Mouse (Mus musculus): ENCODE results near the gene Sap30bp. TPM values are rescaled to one million over a fixed set of nuclear protein-coding genes. Genes with fewer than 3 reads are reported as not detected.

The Sap30bp gene
- polyA plus RNA-seq, 1 experiment, result 24.5 TPM

- Histone ChIP-seq H3K4me3 (ENCODE audit: insufficient read depth, low read length) (no peak overlapping the region), H3K4me1 (ENCODE audit: control insufficient read depth, insufficient read depth, low read length) (peaks cover 33% of the 10 kb centered on the region), H3K27ac (ENCODE audit: insufficient read depth, low read depth, low read length) (no peak overlapping the region)
- TF ChIP-seq CTCF (IDR thresholded peaks at IDR 0.05; ENCODE audit: low read depth, low read length), result no peak
Measured at GRCm38 (mm10) chr11:115904956-115905790, 27.9 kb upstream of the Sap30bp start.

DNA sequence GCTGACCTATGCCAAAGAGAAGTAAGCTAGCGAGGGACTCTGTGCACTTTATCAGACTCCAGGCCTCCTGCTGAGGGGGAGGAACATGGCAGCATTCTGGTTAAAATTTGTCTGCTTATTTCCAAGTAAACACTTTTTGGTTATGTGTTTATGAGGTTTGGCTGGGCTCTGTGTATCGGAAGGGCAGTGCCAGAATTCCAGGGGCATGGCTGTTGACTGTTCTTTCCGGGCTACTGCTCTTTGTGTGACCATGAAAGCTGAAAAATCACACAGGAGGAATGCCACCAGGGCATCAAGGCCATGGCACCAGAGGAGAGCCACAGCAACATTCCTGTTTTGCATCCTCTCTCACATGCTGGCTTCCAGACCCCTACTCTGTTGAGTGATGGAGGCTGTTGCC lies 27.0 kb upstream of the Sap30bp start:
- TF ChIP-seq CTCF (IDR thresholded peaks at IDR 0.05; ENCODE audit: low read depth, low read length) (no peak), POLR2A (IDR thresholded peaks at IDR 0.05; ENCODE audit: borderline replicate concordance, low read depth, low read length) (no peak)
- H3K27ac ChIP-seq (ENCODE audit: insufficient read depth, low read depth, low read length), result no peak overlapping the region
- H3K4me1 ChIP-seq (ENCODE audit: control insufficient read depth, insufficient read depth, low read length), result peaks cover 33% of the 10 kb centered on the region
- H3K4me3 ChIP-seq (ENCODE audit: insufficient read depth, low read length), result no peak overlapping the region

- H3K4me3 ChIP-seq (ENCODE audit: insufficient read depth, low read length), result no peak overlapping the region
- H3K27ac ChIP-seq (ENCODE audit: insufficient read depth, low read depth, low read length), result no peak overlapping the region
- H3K4me1 ChIP-seq (ENCODE audit: control insufficient read depth, insufficient read depth, low read length), result peaks cover 31% of the 10 kb centered on the region
- TF ChIP-seq CTCF (IDR thresholded peaks at IDR 0.05; ENCODE audit: low read depth, low read length), result no peak
- TF ChIP-seq POLR2A (IDR thresholded peaks at IDR 0.05; ENCODE audit: borderline replicate concordance, low read depth, low read length), result no peak
Measured at GRCm38 (mm10) chr11:115906521-115906920, 26.6 kb upstream of the Sap30bp start.

DNA sequence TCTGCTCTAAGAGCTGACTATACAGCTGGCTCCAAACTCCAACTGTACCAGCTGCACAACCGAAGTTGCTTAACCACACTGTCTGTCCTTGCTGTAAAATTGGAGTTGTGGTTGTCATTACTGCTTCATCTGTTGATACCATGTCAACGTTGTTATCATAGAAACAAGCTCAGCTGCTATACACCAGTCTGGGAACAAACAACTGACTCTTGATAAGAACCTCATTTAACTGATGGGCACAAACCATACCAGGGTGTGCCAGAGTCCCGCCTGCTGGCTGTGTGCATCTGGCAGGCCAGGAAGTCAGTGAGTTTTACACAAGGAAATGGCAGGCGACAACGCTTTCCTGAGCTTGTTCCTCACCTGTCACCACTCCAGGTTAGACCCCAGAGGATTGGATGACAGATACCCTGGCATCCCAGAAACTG lies 21.9 kb upstream of the Sap30bp start:
- H3K27ac ChIP-seq (ENCODE audit: insufficient read depth, low read depth, low read length), result no peak overlapping the region
- H3K4me1 ChIP-seq (ENCODE audit: control insufficient read depth, insufficient read depth, low read length), result no peaks in the 10 kb centered on the region
- H3K4me3 ChIP-seq (ENCODE audit: insufficient read depth, low read length), result no peak overlapping the region
- TF ChIP-seq CTCF (IDR thresholded peaks at IDR 0.05; ENCODE audit: low read depth, low read length) (no peak), POLR2A (IDR thresholded peaks at IDR 0.05; ENCODE audit: borderline replicate concordance, low read depth, low read length) (no peak)

DNA sequence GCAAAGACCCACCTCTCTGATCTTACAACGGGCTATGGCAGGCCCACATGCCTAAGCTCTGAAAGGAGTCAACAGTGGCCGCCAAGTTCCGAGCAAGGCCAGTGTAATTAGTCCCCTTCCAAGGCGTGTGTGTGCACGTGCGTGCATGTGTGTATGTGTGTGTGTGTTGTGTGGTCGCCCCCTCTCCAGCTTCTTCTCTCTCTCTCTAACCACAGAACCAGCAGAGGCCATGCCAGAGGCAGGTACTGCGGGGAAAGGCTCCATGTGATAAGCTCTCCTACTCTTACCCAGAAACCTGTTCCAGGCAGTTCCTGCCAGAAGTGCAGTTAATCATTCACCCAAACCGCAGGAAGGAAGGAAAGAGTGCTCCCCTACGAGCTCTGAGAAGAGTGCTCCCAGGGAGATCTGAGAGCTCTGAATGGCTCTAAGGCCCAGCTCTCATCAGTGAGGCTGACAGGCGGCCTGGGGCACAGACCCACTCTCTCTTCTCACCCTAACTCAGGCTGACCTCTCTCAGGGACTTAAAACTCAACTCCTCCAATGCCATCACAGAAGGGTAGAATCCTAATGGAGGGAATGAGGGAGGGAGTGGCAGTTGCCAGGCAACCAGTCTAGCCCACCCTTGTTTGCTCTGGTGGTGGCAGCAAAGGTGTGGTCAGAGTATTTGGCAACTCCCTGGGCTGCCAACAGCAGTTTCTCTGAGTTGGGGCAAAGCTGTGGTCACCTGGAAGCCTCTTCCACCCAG lies 21.3 kb upstream of the Sap30bp start, which contains the start of gene Smim6:
Smim6 (plus strand) TSS at position 386 of the 745 bp plus-strand sequence.
- Histone ChIP-seq H3K4me1 (ENCODE audit: control insufficient read depth, insufficient read depth, low read length) (no peaks in the 10 kb centered on the region), H3K27ac (ENCODE audit: insufficient read depth, low read depth, low read length) (no peak within 1 kb of the TSS), H3K4me3 (ENCODE audit: insufficient read depth, low read length) (no peak within 1 kb of the TSS)
- TF ChIP-seq POLR2A (IDR thresholded peaks at IDR 0.05; ENCODE audit: borderline replicate concordance, low read depth, low read length) (no peak), CTCF (IDR thresholded peaks at IDR 0.05; ENCODE audit: low read depth, low read length) (no peak)

DNA sequence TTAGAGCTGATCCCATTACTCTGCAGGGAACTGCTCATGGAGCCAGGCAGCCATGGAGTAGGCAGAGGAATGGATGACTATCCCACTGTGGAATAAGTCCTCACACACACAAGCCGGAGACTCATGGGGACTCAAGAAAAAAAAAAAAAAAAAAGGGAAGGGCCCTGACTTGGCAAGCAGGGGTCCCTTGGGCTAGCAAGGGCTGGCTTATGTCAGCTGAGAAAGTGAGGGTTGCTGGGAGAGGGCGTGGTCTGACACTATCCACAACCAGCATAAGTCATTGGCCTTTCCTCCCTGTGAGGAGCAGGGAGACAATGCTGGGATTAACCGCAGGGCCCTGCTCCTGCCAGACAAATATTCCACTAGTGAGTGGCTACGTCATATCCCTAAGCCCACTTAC lies 16.5 kb upstream of the Sap30bp start:
- no peak overlapping the region for H3K27ac ChIP-seq (ENCODE audit: insufficient read depth, low read depth, low read length)
- H3K4me3 ChIP-seq (ENCODE audit: insufficient read depth, low read length), result no peak overlapping the region
- no peaks in the 10 kb centered on the region for H3K4me1 ChIP-seq (ENCODE audit: control insufficient read depth, insufficient read depth, low read length)
- no peak for TF ChIP-seq POLR2A (IDR thresholded peaks at IDR 0.05; ENCODE audit: borderline replicate concordance, low read depth, low read length)

GRCm38 (mm10) chr11:115918637-115919036 lies 14.4 kb upstream of the Sap30bp start:
- Histone ChIP-seq H3K27ac (ENCODE audit: insufficient read depth, low read depth, low read length) (no peak overlapping the region), H3K4me3 (ENCODE audit: insufficient read depth, low read length) (no peak overlapping the region), H3K4me1 (ENCODE audit: control insufficient read depth, insufficient read depth, low read length) (no peaks in the 10 kb centered on the region)
- TF ChIP-seq CTCF (IDR thresholded peaks at IDR 0.05; ENCODE audit: low read depth, low read length) (no peak), POLR2A (IDR thresholded peaks at IDR 0.05; ENCODE audit: borderline replicate concordance, low read depth, low read length) (no peak)

GRCm38 (mm10) chr11:115919073-115919472 lies 14.0 kb upstream of the Sap30bp start:
- Histone ChIP-seq H3K4me3 (ENCODE audit: insufficient read depth, low read length) (no peak overlapping the region), H3K27ac (ENCODE audit: insufficient read depth, low read depth, low read length) (no peak overlapping the region), H3K4me1 (ENCODE audit: control insufficient read depth, insufficient read depth, low read length) (no peaks in the 10 kb centered on the region)
- TF ChIP-seq CTCF (IDR thresholded peaks at IDR 0.05; ENCODE audit: low read depth, low read length) (no peak), POLR2A (IDR thresholded peaks at IDR 0.05; ENCODE audit: borderline replicate concordance, low read depth, low read length) (no peak)

DNA sequence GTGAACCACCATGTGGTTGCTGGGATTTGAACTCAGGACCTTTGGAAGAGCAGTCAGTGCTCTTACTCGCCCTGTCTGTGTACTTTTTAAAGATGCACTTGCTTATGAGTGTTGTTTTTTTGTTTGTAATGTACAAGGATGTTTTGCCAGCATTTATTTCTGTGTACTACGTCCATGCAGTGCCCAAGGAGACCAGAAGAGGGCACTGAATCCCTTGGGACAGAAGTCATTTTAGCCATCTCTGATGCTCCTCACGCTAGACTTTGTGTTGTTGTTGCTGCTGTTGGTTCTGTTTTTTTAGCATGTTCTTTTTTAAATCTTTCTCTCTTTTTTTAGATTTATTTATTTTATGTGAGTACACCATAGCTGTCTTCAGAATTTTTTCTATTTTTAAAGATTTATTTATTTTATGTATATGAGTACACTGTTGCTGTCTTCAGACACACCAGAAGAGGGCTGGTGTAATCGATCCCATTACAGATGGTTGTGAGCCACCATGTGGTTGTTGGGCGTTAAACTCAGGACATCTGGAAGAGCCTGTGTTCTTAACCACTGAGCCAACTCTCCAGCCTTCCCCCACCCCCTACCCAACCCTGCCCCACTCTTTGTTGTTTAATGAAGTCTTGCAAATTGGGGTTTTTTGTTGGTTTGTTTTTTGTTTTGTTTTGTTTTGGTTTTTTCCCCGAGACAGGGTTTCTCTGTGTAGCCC lies 12.8 kb upstream of the Sap30bp start:
- no peaks in the 10 kb centered on the region for H3K4me1 ChIP-seq (ENCODE audit: control insufficient read depth, insufficient read depth, low read length)
- H3K27ac ChIP-seq (ENCODE audit: insufficient read depth, low read depth, low read length), result no peak overlapping the region
- TF ChIP-seq CTCF (IDR thresholded peaks at IDR 0.05; ENCODE audit: low read depth, low read length) (0 out of 2 replicates have a peak, but pooled peaks have one; percentile 18), POLR2A (IDR thresholded peaks at IDR 0.05; ENCODE audit: borderline replicate concordance, low read depth, low read length) (no peak)
- H3K4me3 ChIP-seq (ENCODE audit: insufficient read depth, low read length), result no peak overlapping the region
